Mouse (Mus musculus): ENCODE data around the gene Dnajb4.

- TF ChIP-seq CTCF (IDR thresholded peaks at IDR 0.05; ENCODE audit: extremely low read depth, insufficient read length, insufficient replicate concordance, low read depth, low read length) (no peak), POLR2A (IDR thresholded peaks at IDR 0.05; ENCODE audit: low read depth, low read length) (no peak)
These were observed 21.4 kb upstream of the Dnajb4 start for GRCm38 (mm10) chr3:152231333-152232100.
